Mouse (Mus musculus) hindbrain, embryonic 16.5 days (tissue): ENCODE results near the gene Vgll4. TPM values are rescaled to one million over a fixed set of nuclear protein-coding genes. Genes with fewer than 3 reads are reported as not detected.

Source experiments
- ATAC-seq: fragments of 200-750 bp; cut with Nextera tagmentation; 2 replicates; pipeline ENCODE4 v1.8.0; 2017; ENCODE audit warnings: moderate TSS enrichment, moderate library complexity
- H3K27ac ChIP-seq: fragments of 300-500 bp; sonication (generic); 2 replicates; pipeline ENCODE4 v1.5.1; 2014; ENCODE audit warnings: low read depth, mild to moderate bottlenecking, control low read depth, low read length, moderate library complexity
- H3K27me3 ChIP-seq: fragments of 300-500 bp; sonication (generic); replicated peaks from 2 replicates; pipeline ENCODE4 v1.6.1; 2014; ENCODE audit warnings: low read length; ENCODE audit not compliant: control insufficient read depth, insufficient read depth
- H3K36me3 ChIP-seq: fragments of 300-500 bp; sonication (generic); 2 replicates; pipeline ENCODE4 v1.6.1; 2014; ENCODE audit warnings: mild to moderate bottlenecking, low read length, moderate library complexity, mixed read lengths; ENCODE audit not compliant: control insufficient read depth, insufficient read depth
- H3K4me1 ChIP-seq: fragments of 300-500 bp; sonication (generic); 2 replicates; pipeline ENCODE4 v1.6.1; 2014; ENCODE audit warnings: low read depth, low read length; ENCODE audit not compliant: control insufficient read depth, insufficient read depth
- H3K4me2 ChIP-seq: fragments of 300-500 bp; sonication (generic); 2 replicates; pipeline ENCODE4 v1.6.1; 2014; ENCODE audit warnings: mild to moderate bottlenecking, low read length, control low read depth, moderate library complexity
- H3K4me3 ChIP-seq: fragments of 300-500 bp; sonication (generic); 2 replicates; pipeline ENCODE4 v1.5.1; 2014; ENCODE audit warnings: mild to moderate bottlenecking, low read length, control low read depth, moderate library complexity
- H3K9ac ChIP-seq: fragments of 300-500 bp; sonication (generic); 2 replicates; pipeline ENCODE4 v1.6.1; 2014; ENCODE audit warnings: low read depth, mild to moderate bottlenecking, control low read depth, low read length, moderate library complexity
- H3K9me3 ChIP-seq: fragments of 300-500 bp; sonication (generic); 2 replicates; pipeline ENCODE4 v1.6.1; 2014; ENCODE audit warnings: mild to moderate bottlenecking, low read length, moderate library complexity; ENCODE audit not compliant: control insufficient read depth
- WGBS: fragments of 180-500 bp; shearing (Covaris S2); extraction: QIAGEN DNeasy Blood & Tissue Kit; methylation state at CpG from one replicate; pipeline ENCODE4 v1.1.7; 2014; 5-methylcytosine and 5-hydroxymethylcytosine counted together
- polyA plus RNA-seq: library from polyadenylated mRNA; unstranded; fragments of >200 nt; fragmentation: Nextera tagmentation; extraction: Ambion mirVana; gene quantifications from 2 replicates; pipeline ENCODE4 v1.2.1, GENCODE M21; 2015

Vgll4 gene
- polyA plus RNA-seq, 1 experiment from 2014 or later: 62.0 TPM

DNA sequence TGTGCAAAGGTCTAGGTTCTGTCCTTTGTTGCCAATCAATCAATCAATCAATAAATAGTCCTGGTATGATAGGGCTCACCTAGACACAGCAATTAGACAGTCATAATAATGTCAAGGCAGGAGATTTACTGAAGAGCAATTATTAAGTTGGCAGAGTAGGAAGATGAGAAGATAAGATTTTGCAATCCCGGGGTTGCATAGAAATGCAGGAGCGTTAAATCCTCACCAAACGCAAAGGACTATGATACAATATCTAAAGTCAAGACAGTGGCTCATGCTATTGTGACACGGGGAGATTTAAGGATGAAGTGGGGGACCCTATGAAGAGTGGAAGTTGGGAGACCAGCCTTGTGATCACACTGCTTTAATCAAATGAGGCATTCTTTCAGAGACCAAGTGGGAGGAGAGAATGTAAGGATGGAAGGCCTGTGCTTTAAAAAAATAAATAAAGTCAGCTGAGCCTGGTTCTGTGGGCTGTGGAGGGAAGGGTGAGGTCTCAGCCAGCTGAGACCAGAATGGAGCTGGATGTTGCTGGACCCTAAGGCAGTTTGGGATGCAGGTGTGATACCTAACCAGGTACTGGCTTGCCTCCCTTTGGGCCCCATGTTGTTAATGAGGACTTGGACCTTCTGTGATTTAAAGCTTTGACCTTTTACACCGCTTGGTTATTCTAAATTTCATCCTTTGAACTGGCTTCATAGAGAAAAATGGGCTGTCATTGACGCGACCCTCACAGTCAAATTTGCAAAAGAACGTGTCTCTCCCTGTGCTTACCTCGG is 139.9 kb downstream of the Vgll4 start:
- no peak overlapping the region for H3K4me3 ChIP-seq
- peaks cover 14% of the 10 kb centered on the region for H3K4me1 ChIP-seq
- ATAC-seq: no peak
- H3K9me3 ChIP-seq: no peaks in the 10 kb centered on the region
- H3K27me3 ChIP-seq: no peaks in the 10 kb centered on the region
- H3K36me3 ChIP-seq: no peaks in the 10 kb centered on the region
- no peak overlapping the region for H3K4me2 ChIP-seq
- H3K27ac ChIP-seq: no peak overlapping the region
- WGBS: 90% methylated on average over 9 of the region's 9 CpGs
- H3K9ac ChIP-seq: no peak overlapping the region

- no peaks in the 10 kb centered on the region for H3K36me3 ChIP-seq
- no peak overlapping the region for H3K27ac ChIP-seq
- no peak for ATAC-seq
- H3K4me3 ChIP-seq: no peak overlapping the region
- H3K4me1 ChIP-seq: no peaks in the 10 kb centered on the region
- H3K9me3 ChIP-seq: no peaks in the 10 kb centered on the region
- H3K4me2 ChIP-seq: no peak overlapping the region
- H3K27me3 ChIP-seq: no peaks in the 10 kb centered on the region
- WGBS: 87% methylated on average over 2 of the region's 2 CpGs
- H3K9ac ChIP-seq: no peak overlapping the region
Observed at GRCm38 (mm10) chr6:114826889-114827288, 142.9 kb downstream of the Vgll4 start.

DNA sequence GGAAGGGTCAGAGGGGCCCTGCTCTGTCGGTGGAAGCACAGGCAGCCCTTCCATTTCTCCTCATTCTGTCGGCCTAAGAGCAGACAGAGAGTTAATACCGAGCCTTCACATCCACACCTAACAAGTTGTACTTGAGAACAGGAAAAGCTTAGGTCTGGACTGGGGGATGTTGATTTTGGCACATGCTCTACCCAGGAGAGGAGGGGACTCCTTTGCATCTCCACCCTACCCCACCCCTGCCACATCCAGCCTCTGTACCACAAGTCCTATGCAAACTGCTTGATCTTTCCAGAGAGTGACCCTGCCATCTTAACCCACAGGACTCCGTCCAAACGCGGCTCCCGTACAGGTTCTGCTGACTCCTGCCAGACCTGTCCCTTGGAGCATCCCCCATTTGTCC is 148.1 kb downstream of the Vgll4 start:
- Histone ChIP-seq H3K4me3 (no peak overlapping the region), H3K9me3 (no peaks in the 10 kb centered on the region), H3K4me2 (no peak overlapping the region), H3K27ac (no peak overlapping the region), H3K36me3 (no peaks in the 10 kb centered on the region), H3K4me1 (no peaks in the 10 kb centered on the region), H3K9ac (no peak overlapping the region), H3K27me3 (no peaks in the 10 kb centered on the region)
- ATAC-seq: no peak
- 88% methylated on average over 7 of the region's 7 CpGs for WGBS

DNA sequence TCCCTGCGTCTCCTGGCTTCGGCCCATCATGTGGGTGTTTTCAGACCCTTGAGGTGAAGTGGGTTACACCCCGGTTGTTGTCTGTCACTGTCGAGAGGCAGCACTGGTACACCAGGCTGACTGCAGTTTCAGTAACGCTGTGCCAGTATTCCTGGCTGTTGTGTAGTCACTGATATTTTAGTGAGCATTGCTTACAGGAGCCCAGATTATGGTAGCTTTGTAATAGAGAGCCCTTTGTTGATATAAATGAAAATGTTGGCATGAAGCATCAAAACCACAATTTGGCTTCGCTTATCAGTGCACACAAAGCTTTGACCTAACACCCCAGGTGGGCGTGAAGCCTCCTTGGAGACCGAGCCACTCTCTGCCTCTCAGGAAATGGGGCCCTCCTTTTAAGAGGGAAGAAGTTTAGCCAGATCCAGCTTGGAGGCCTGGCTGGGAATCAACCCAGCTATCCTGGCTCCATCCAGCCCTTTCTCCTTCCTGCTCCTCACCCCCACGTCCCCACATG is 149.8 kb downstream of the Vgll4 start:
- Histone ChIP-seq H3K36me3 (no peaks in the 10 kb centered on the region), H3K4me3 (no peak overlapping the region), H3K4me2 (no peak overlapping the region), H3K27ac (peak overlapping the region; percentile 31; the same call in 1 of the 2 replicates), H3K27me3 (no peaks in the 10 kb centered on the region), H3K4me1 (no peaks in the 10 kb centered on the region), H3K9ac (no peak overlapping the region), H3K9me3 (no peaks in the 10 kb centered on the region)
- 57% methylated on average over 9 of the region's 9 CpGs for WGBS
- 0 out of 2 replicates have a peak, but pooled peaks have one; percentile 20 for ATAC-seq

- Histone ChIP-seq H3K4me2 (no peak overlapping the region), H3K27me3 (no peaks in the 10 kb centered on the region), H3K27ac (no peak overlapping the region), H3K9ac (no peak overlapping the region), H3K36me3 (no peaks in the 10 kb centered on the region), H3K4me1 (no peaks in the 10 kb centered on the region), H3K4me3 (no peak overlapping the region), H3K9me3 (no peaks in the 10 kb centered on the region)
- 72% methylated on average over 6 of the region's 6 CpGs for WGBS
- ATAC-seq: no peak
Observed at GRCm38 (mm10) chr6:114818471-114818870, 151.3 kb downstream of the Vgll4 start.

- no peaks in the 10 kb centered on the region for H3K4me1 ChIP-seq
- H3K27me3 ChIP-seq: no peaks in the 10 kb centered on the region
- no peaks in the 10 kb centered on the region for H3K9me3 ChIP-seq
- 45% methylated on average over 11 of the region's 11 CpGs for WGBS
- H3K27ac ChIP-seq: no peak overlapping the region
- no peaks in the 10 kb centered on the region for H3K36me3 ChIP-seq
- no peak overlapping the region for H3K4me2 ChIP-seq
- no peak overlapping the region for H3K9ac ChIP-seq
- ATAC-seq: no peak
- no peak overlapping the region for H3K4me3 ChIP-seq
Observed at GRCm38 (mm10) chr6:114817948-114818347, 151.8 kb downstream of the Vgll4 start.

DNA sequence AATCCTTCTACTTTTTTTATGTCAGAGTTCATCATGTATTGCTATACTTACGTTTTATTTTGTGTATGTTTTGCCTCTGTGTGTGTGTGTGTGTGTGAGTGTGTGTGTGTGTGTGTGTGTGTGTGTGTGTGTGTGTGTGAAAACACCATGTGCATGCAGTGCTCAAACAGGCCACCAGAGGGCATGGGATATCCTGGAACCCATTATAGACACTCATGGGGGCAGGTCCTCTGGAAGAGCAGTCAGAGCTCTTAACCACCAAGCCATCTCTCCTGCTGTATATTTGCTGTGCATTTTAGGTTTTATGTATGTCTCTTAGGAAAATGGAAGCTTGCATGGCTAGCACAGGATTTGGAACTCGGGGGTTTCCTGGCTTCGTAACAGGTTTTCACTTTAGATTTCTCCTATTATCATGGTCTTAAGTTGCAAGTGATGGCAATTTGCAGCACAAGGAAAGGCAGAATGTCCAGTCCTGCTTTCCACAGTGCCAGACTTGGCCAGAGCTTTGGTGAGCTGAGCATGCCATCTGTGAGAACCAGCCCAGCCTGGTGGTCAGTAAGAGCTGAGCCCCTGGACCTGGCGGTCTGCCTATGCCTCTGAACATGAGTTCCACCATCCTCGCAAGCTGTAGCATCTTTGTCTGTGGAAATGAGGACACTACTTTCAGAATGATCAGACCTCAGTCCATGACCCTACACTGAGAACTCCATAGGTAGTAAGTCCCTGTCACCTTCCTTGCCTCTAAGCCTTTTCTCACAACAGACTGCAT is 154.7 kb downstream of the Vgll4 start:
- ATAC-seq: no peak
- no peak overlapping the region for H3K27ac ChIP-seq
- H3K27me3 ChIP-seq: no peaks in the 10 kb centered on the region
- no peaks in the 10 kb centered on the region for H3K9me3 ChIP-seq
- no peaks in the 10 kb centered on the region for H3K36me3 ChIP-seq
- no peak overlapping the region for H3K4me2 ChIP-seq
- no peak overlapping the region for H3K4me3 ChIP-seq
- 96% methylated on average over 5 of the region's 5 CpGs for WGBS
- H3K4me1 ChIP-seq: no peaks in the 10 kb centered on the region
- no peak overlapping the region for H3K9ac ChIP-seq

DNA sequence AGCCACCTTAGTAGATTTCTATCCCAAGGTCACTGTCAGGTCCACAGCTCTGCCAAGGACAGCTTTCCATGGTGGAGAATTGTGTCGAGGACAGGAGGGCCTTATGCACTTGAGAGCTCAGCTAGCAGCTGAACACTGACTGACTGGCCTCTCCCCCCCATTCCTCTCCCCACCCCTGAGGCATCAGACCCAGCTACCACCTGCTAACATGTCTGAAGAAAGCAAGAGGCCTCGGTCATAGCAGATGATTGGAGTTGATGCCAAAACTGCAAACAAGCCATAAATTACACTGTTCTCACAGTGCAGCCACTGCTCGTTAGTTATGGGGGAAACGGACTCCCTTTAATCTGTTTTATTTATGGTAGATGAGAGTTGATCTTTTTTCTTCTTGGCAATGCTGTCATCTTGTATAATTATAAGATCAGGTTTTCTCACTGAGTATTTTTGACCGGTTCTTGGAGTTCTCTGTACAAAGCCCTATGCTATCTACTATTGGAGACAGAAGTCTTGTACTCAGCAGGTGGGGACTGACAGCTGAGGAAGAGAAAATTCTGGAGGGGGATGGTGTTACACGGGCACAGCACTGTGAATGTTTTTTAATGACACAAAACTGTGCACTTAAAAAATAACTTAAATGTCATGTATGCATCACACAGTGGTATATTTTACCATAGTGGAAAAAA is 155.5 kb downstream of the Vgll4 start:
- 57% methylated on average over 6 of the region's 6 CpGs for WGBS
- Histone ChIP-seq H3K27me3 (no peaks in the 10 kb centered on the region), H3K4me2 (no peak overlapping the region), H3K9me3 (no peaks in the 10 kb centered on the region), H3K36me3 (no peaks in the 10 kb centered on the region), H3K4me3 (no peak overlapping the region), H3K27ac (no peak overlapping the region), H3K9ac (no peak overlapping the region), H3K4me1 (no peaks in the 10 kb centered on the region)
- ATAC-seq: no peak

DNA sequence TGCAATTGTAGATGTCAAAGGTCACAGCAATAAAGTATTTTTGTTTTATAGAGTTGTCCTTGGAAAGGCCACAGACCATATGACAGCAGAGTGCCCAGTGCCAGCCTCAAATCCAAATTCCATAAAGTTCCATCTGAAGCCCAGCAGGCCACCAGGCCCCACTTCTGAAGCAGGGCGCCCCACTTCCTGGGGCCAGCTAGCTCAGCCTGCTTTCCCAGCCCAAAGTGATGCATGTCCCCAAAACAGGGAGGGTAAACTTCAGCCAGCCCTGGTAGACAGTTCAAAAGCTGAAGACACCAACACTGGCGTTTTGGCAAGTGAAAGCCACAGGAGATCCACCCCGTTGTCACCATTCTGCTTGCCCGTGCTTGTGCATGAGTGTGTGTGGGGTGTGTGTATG is 157.0 kb downstream of the Vgll4 start:
- no peak overlapping the region for H3K4me3 ChIP-seq
- H3K9me3 ChIP-seq: no peaks in the 10 kb centered on the region
- H3K4me1 ChIP-seq: no peaks in the 10 kb centered on the region
- 82% methylated on average over 4 of the region's 4 CpGs for WGBS
- no peaks in the 10 kb centered on the region for H3K36me3 ChIP-seq
- no peak overlapping the region for H3K27ac ChIP-seq
- no peaks in the 10 kb centered on the region for H3K27me3 ChIP-seq
- no peak overlapping the region for H3K9ac ChIP-seq
- H3K4me2 ChIP-seq: no peak overlapping the region
- no peak for ATAC-seq
